Mouse (Mus musculus): ENCODE data around the gene Hpse2. TPM values are rescaled to one million over a fixed set of nuclear protein-coding genes. Genes with fewer than 3 reads are reported as not detected.

Gene Hpse2
- polyA plus RNA-seq, 1 experiment from 2014 or later: 0.73 TPM

GRCm38 (mm10) chr19:43141646-43142045, 246.5 kb downstream of the Hpse2 start:
- DNase-seq (ENCODE audit: low spot score): no peak
- WGBS: 86% methylated on average over 3 of the region's 3 CpGs
- Histone ChIP-seq H3K4me3 (ENCODE audit: low read depth, low read length) (no peak overlapping the region), H3K9me3 (ENCODE audit: control insufficient read depth, low read length) (no peaks in the 10 kb centered on the region), H3K9ac (ENCODE audit: low read depth, low read length) (no peak overlapping the region), H3K27me3 (ENCODE audit: control insufficient read depth, insufficient read depth, low read length) (no peaks in the 10 kb centered on the region), H3K36me3 (ENCODE audit: control insufficient read depth, insufficient read depth, low read length) (no peaks in the 10 kb centered on the region), H3K4me1 (replicated peaks; ENCODE audit: control insufficient read depth, insufficient read depth, low read length) (no peaks in the 10 kb centered on the region), H3K27ac (ENCODE audit: low read depth, low read length) (no peak overlapping the region), H3K4me2 (replicated peaks; ENCODE audit: low read depth, low read length) (no peak overlapping the region)
- ATAC-seq (ENCODE audit: low FRiP score): no peak

GRCm38 (mm10) chr19:43109796-43110195, 278.4 kb downstream of the Hpse2 start:
- Histone ChIP-seq H3K4me1 (replicated peaks; ENCODE audit: control insufficient read depth, insufficient read depth, low read length) (no peaks in the 10 kb centered on the region), H3K4me3 (ENCODE audit: low read depth, low read length) (no peak overlapping the region), H3K36me3 (ENCODE audit: control insufficient read depth, insufficient read depth, low read length) (no peaks in the 10 kb centered on the region), H3K9me3 (ENCODE audit: control insufficient read depth, low read length) (no peaks in the 10 kb centered on the region), H3K4me2 (replicated peaks; ENCODE audit: low read depth, low read length) (no peak overlapping the region), H3K27ac (ENCODE audit: low read depth, low read length) (no peak overlapping the region), H3K9ac (ENCODE audit: low read depth, low read length) (no peak overlapping the region), H3K27me3 (ENCODE audit: control insufficient read depth, insufficient read depth, low read length) (no peaks in the 10 kb centered on the region)
- DNase-seq (ENCODE audit: low spot score) (no peak), ATAC-seq (ENCODE audit: low FRiP score) (no peak)
- 90% methylated on average over 4 of the region's 4 CpGs for WGBS

- WGBS: 86% methylated on average over 2 of the region's 2 CpGs
- no peak for ATAC-seq (ENCODE audit: low FRiP score)
- H3K4me2 ChIP-seq (replicated peaks; ENCODE audit: low read depth, low read length): no peak overlapping the region
Measured at GRCm38 (mm10) chr19:43096915-43097314, 291.2 kb downstream of the Hpse2 start.

GRCm38 (mm10) chr19:43087216-43087615, 300.9 kb downstream of the Hpse2 start:
- ATAC-seq (ENCODE audit: low FRiP score): no peak

More at GRCm38 (mm10) chr19:43096915-43097314, 291.2 kb downstream of the Hpse2 start:
- no peak overlapping the region for H3K9ac ChIP-seq (ENCODE audit: low read depth, low read length)
- no peaks in the 10 kb centered on the region for H3K27me3 ChIP-seq (ENCODE audit: control insufficient read depth, insufficient read depth, low read length)
- no peak overlapping the region for H3K27ac ChIP-seq (ENCODE audit: low read depth, low read length)
- DNase-seq (ENCODE audit: low spot score): no peak
- H3K4me1 ChIP-seq (replicated peaks; ENCODE audit: control insufficient read depth, insufficient read depth, low read length): no peaks in the 10 kb centered on the region
- H3K9me3 ChIP-seq (ENCODE audit: control insufficient read depth, low read length): no peaks in the 10 kb centered on the region
- H3K4me3 ChIP-seq (ENCODE audit: low read depth, low read length): no peak overlapping the region
- no peaks in the 10 kb centered on the region for H3K36me3 ChIP-seq (ENCODE audit: control insufficient read depth, insufficient read depth, low read length)

GRCm38 (mm10) chr19:43064155-43064554, 324.0 kb downstream of the Hpse2 start:
- no peak for DNase-seq (ENCODE audit: low spot score)
- Histone ChIP-seq H3K4me1 (replicated peaks; ENCODE audit: control insufficient read depth, insufficient read depth, low read length) (no peaks in the 10 kb centered on the region), H3K9me3 (ENCODE audit: control insufficient read depth, low read length) (no peaks in the 10 kb centered on the region), H3K4me2 (replicated peaks; ENCODE audit: low read depth, low read length) (no peak overlapping the region), H3K9ac (ENCODE audit: low read depth, low read length) (no peak overlapping the region), H3K4me3 (ENCODE audit: low read depth, low read length) (no peak overlapping the region), H3K36me3 (ENCODE audit: control insufficient read depth, insufficient read depth, low read length) (no peaks in the 10 kb centered on the region), H3K27me3 (ENCODE audit: control insufficient read depth, insufficient read depth, low read length) (no peaks in the 10 kb centered on the region), H3K27ac (ENCODE audit: low read depth, low read length) (no peak overlapping the region)
- 83% methylated on average over 2 of the region's 2 CpGs for WGBS
- no peak for ATAC-seq (ENCODE audit: low FRiP score)

More at GRCm38 (mm10) chr19:43087216-43087615, 300.9 kb downstream of the Hpse2 start:
- DNase-seq (ENCODE audit: low spot score): no peak
- H3K36me3 ChIP-seq (ENCODE audit: control insufficient read depth, insufficient read depth, low read length): no peaks in the 10 kb centered on the region
- H3K4me1 ChIP-seq (replicated peaks; ENCODE audit: control insufficient read depth, insufficient read depth, low read length): no peaks in the 10 kb centered on the region
- no peaks in the 10 kb centered on the region for H3K27me3 ChIP-seq (ENCODE audit: control insufficient read depth, insufficient read depth, low read length)
- no peak overlapping the region for H3K4me2 ChIP-seq (replicated peaks; ENCODE audit: low read depth, low read length)
- H3K9me3 ChIP-seq (ENCODE audit: control insufficient read depth, low read length): no peaks in the 10 kb centered on the region
- H3K4me3 ChIP-seq (ENCODE audit: low read depth, low read length): no peak overlapping the region
- no peak overlapping the region for H3K9ac ChIP-seq (ENCODE audit: low read depth, low read length)
- 93% methylated on average over 3 of the region's 3 CpGs for WGBS
- H3K27ac ChIP-seq (ENCODE audit: low read depth, low read length): no peak overlapping the region

- Histone ChIP-seq H3K27me3 (ENCODE audit: control insufficient read depth, insufficient read depth, low read length) (no peaks in the 10 kb centered on the region), H3K9me3 (ENCODE audit: control insufficient read depth, low read length) (no peaks in the 10 kb centered on the region), H3K4me3 (ENCODE audit: low read depth, low read length) (no peak overlapping the region), H3K36me3 (ENCODE audit: control insufficient read depth, insufficient read depth, low read length) (no peaks in the 10 kb centered on the region), H3K27ac (ENCODE audit: low read depth, low read length) (no peak overlapping the region), H3K4me2 (replicated peaks; ENCODE audit: low read depth, low read length) (no peak overlapping the region), H3K9ac (ENCODE audit: low read depth, low read length) (no peak overlapping the region), H3K4me1 (replicated peaks; ENCODE audit: control insufficient read depth, insufficient read depth, low read length) (no peaks in the 10 kb centered on the region)
- 45% methylated on average over 4 of the region's 4 CpGs for WGBS
- DNase-seq (ENCODE audit: low spot score) (no peak), ATAC-seq (ENCODE audit: low FRiP score) (no peak)
Measured at GRCm38 (mm10) chr19:43044506-43044905, 343.6 kb downstream of the Hpse2 start.

- Histone ChIP-seq H3K4me1 (replicated peaks; ENCODE audit: control insufficient read depth, insufficient read depth, low read length) (no peaks in the 10 kb centered on the region), H3K9me3 (ENCODE audit: control insufficient read depth, low read length) (no peaks in the 10 kb centered on the region), H3K27ac (ENCODE audit: low read depth, low read length) (no peak overlapping the region), H3K9ac (ENCODE audit: low read depth, low read length) (no peak overlapping the region), H3K4me3 (ENCODE audit: low read depth, low read length) (no peak overlapping the region), H3K27me3 (ENCODE audit: control insufficient read depth, insufficient read depth, low read length) (no peaks in the 10 kb centered on the region), H3K36me3 (ENCODE audit: control insufficient read depth, insufficient read depth, low read length) (no peaks in the 10 kb centered on the region), H3K4me2 (replicated peaks; ENCODE audit: low read depth, low read length) (no peak overlapping the region)
- WGBS: 72% methylated on average over 2 of the region's 2 CpGs
- ATAC-seq (ENCODE audit: low FRiP score) (no peak), DNase-seq (ENCODE audit: low spot score) (no peak)
Measured at GRCm38 (mm10) chr19:43042721-43043120, 345.4 kb downstream of the Hpse2 start.

- H3K9me3 ChIP-seq (ENCODE audit: control insufficient read depth, low read length): no peaks in the 10 kb centered on the region
- no peak overlapping the region for H3K27ac ChIP-seq (ENCODE audit: low read depth, low read length)
- ATAC-seq (ENCODE audit: low FRiP score) (no peak), DNase-seq (ENCODE audit: low spot score) (no peak)
- no peaks in the 10 kb centered on the region for H3K4me1 ChIP-seq (replicated peaks; ENCODE audit: control insufficient read depth, insufficient read depth, low read length)
- H3K9ac ChIP-seq (ENCODE audit: low read depth, low read length): no peak overlapping the region
- no peak overlapping the region for H3K4me3 ChIP-seq (ENCODE audit: low read depth, low read length)
- H3K27me3 ChIP-seq (ENCODE audit: control insufficient read depth, insufficient read depth, low read length): no peaks in the 10 kb centered on the region
- H3K36me3 ChIP-seq (ENCODE audit: control insufficient read depth, insufficient read depth, low read length): no peaks in the 10 kb centered on the region
- WGBS: 84% methylated on average over 2 of the region's 2 CpGs
- no peak overlapping the region for H3K4me2 ChIP-seq (replicated peaks; ENCODE audit: low read depth, low read length)
Measured at GRCm38 (mm10) chr19:43042211-43042610, 345.9 kb downstream of the Hpse2 start.

GRCm38 (mm10) chr19:43036381-43036780, 351.8 kb downstream of the Hpse2 start:
- Histone ChIP-seq H3K36me3 (ENCODE audit: control insufficient read depth, insufficient read depth, low read length) (no peaks in the 10 kb centered on the region), H3K9me3 (ENCODE audit: control insufficient read depth, low read length) (no peaks in the 10 kb centered on the region), H3K4me3 (ENCODE audit: low read depth, low read length) (no peak overlapping the region), H3K4me2 (replicated peaks; ENCODE audit: low read depth, low read length) (no peak overlapping the region), H3K9ac (ENCODE audit: low read depth, low read length) (no peak overlapping the region), H3K4me1 (replicated peaks; ENCODE audit: control insufficient read depth, insufficient read depth, low read length) (no peaks in the 10 kb centered on the region), H3K27me3 (ENCODE audit: control insufficient read depth, insufficient read depth, low read length) (no peaks in the 10 kb centered on the region), H3K27ac (ENCODE audit: low read depth, low read length) (no peak overlapping the region)
- 96% methylated on average over 4 of the region's 4 CpGs for WGBS
- no peak for DNase-seq (ENCODE audit: low spot score)
- no peak for ATAC-seq (ENCODE audit: low FRiP score)

All from hindbrain, embryonic 11.5 days (tissue).